Mouse (Mus musculus) testis, adult 2 months (tissue): ENCODE results near the gene Tax1bp3. TPM values are rescaled to one million over a fixed set of nuclear protein-coding genes. Genes with fewer than 3 reads are reported as not detected.

Experiments
- H3K27ac ChIP-seq: fragments of 200-500 bp; 2 replicates; pipeline ENCODE4 v1.5.1; 2012; ENCODE audit warnings: low read depth, low read length; ENCODE audit not compliant: control insufficient read depth, insufficient read depth
- H3K27me3 ChIP-seq: fragments of 200-500 bp; 2 replicates; pipeline ENCODE4 v1.6.1; 2012; ENCODE audit warnings: mild to moderate bottlenecking, low read length, moderate library complexity; ENCODE audit not compliant: control insufficient read depth, insufficient read depth
- H3K36me3 ChIP-seq: fragments of 200-500 bp; 2 replicates; pipeline ENCODE4 v1.6.1; 2012; ENCODE audit warnings: mild to moderate bottlenecking, low read length; ENCODE audit not compliant: control insufficient read depth, insufficient read depth
- H3K4me1 ChIP-seq: fragments of 200-500 bp; 2 replicates; pipeline ENCODE4 v1.6.1; 2012; ENCODE audit warnings: low read length; ENCODE audit not compliant: control insufficient read depth, insufficient read depth
- H3K4me3 ChIP-seq: fragments of 200-500 bp; 2 replicates; pipeline ENCODE4 v1.5.1; 2012; ENCODE audit warnings: low read depth, mild to moderate bottlenecking, low read length, moderate library complexity, mixed read lengths; ENCODE audit not compliant: control insufficient read depth
- CTCF ChIP-seq: fragments of 200-500 bp; IDR thresholded peaks from 2 replicates; pipeline ENCODE4 v1.5.1; 2012; ENCODE audit warnings: low read depth, mild to moderate bottlenecking, inconsistent platforms, low read length, moderate library complexity; ENCODE audit not compliant: control insufficient read depth, insufficient read depth, insufficient replicate concordance
- POLR2A ChIP-seq: fragments of 200-500 bp; IDR thresholded peaks from 2 replicates; pipeline ENCODE4 v1.6.1; 2012; ENCODE audit warnings: low read depth, mild to moderate bottlenecking, inconsistent platforms, low read length, moderate library complexity; ENCODE audit not compliant: control insufficient read depth
- polyA plus RNA-seq: library from polyadenylated mRNA; depleted of rRNA; stranded (reverse); fragments of >200 nt; gene quantifications from 2 replicates; pipeline ENCODE4 v1.2.3, GENCODE M21; 2012

Tax1bp3 gene
- polyA plus RNA-seq, 1 experiment: 8.7 TPM

DNA sequence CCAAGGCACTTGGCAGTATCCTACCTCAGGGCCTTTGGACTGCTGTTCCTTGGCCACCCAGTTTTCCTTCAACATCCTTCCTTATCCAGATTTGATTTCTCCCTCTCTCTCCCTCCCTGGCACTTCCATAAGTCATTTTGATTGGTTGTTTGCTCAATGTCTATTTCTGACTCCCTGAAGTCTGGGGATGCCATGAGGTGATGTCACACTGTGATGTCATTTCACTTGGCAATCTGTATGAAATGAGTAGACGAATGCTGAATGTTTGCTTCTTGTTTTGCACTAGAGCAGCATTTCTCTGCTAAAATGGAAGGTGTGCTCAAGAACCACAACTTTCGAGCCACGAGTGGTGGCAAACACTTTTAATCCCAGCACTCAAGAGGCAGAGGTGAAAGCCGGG, 15.3 kb upstream of the Tax1bp3 start:
- H3K4me3 ChIP-seq: no peak overlapping the region
- no peaks in the 10 kb centered on the region for H3K27me3 ChIP-seq
- H3K36me3 ChIP-seq: no peaks in the 10 kb centered on the region
- H3K27ac ChIP-seq: no peak overlapping the region
- peaks cover 9% of the 10 kb centered on the region for H3K4me1 ChIP-seq
- TF ChIP-seq POLR2A: no peak
- no peak for TF ChIP-seq CTCF

DNA sequence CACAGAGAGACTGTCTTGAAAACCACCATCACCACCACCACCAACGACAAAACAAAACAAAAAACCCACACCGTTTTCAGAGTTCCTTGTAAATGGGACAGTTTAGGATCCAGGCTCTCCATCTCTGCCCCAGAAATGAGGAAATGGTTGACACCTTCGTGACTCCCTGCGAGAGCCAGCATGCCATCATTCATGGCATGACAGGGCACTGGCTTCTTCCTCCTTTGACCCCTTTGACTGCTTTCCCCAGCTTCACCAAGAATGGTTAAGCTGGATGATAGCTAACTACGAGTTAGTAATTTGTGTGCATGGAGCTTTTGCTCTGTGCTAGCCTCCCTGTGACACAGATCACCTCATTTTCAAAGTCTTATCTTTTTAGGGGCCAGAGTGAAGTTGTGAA, 14.6 kb upstream of the Tax1bp3 start:
- TF ChIP-seq POLR2A: no peak
- no peak for TF ChIP-seq CTCF
- Histone ChIP-seq H3K27me3 (no peaks in the 10 kb centered on the region), H3K27ac (no peak overlapping the region), H3K36me3 (no peaks in the 10 kb centered on the region), H3K4me3 (no peak overlapping the region), H3K4me1 (peaks cover 9% of the 10 kb centered on the region)

DNA sequence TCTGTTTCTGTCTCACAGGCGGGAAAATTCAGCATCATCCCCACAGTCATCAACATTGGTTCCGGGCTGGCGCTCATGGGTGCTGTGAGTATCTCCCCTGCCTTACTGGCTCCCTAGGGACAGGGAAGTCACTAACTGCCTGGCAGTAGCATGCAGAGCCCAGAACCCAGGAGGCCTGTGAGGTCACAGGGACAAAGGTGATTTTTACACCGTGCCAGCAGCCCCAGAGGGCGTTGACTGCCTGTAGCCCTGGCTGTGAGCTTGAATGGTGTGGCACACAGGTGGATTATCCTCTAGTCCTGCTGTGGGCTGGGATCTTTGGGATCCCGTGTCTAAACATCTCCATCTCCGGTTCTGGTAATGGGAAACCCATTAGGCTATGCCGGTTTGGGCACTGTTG, 8.8 kb upstream of the Tax1bp3 start:
- TF ChIP-seq POLR2A (no peak), CTCF (no peak)
- no peak overlapping the region for H3K27ac ChIP-seq
- H3K4me3 ChIP-seq: no peak overlapping the region
- no peaks in the 10 kb centered on the region for H3K4me1 ChIP-seq
- H3K27me3 ChIP-seq: no peaks in the 10 kb centered on the region
- H3K36me3 ChIP-seq: no peaks in the 10 kb centered on the region

DNA sequence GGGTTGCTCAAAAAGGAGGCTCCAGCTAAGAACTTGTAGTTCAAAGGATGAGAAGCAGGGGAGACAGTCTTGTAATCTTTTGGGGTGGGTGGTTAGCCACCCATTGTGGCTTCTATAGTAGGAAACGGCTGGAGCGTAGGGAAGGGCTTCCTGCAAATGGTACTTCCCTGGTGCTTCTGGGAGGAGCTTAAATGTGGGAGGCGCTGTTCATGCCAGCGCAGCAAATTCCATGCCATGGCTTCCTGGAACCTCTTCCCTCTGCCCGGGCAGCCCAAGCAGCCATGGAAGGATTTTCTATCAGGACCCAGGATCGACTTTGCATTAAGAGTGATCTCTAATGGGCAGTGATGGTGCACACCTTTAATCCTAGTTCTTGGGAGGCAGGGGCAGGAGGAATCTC, 8.3 kb upstream of the Tax1bp3 start:
- Histone ChIP-seq H3K36me3 (no peaks in the 10 kb centered on the region), H3K27ac (no peak overlapping the region), H3K4me3 (no peak overlapping the region), H3K27me3 (no peaks in the 10 kb centered on the region), H3K4me1 (no peaks in the 10 kb centered on the region)
- TF ChIP-seq POLR2A (no peak), CTCF (no peak)

DNA sequence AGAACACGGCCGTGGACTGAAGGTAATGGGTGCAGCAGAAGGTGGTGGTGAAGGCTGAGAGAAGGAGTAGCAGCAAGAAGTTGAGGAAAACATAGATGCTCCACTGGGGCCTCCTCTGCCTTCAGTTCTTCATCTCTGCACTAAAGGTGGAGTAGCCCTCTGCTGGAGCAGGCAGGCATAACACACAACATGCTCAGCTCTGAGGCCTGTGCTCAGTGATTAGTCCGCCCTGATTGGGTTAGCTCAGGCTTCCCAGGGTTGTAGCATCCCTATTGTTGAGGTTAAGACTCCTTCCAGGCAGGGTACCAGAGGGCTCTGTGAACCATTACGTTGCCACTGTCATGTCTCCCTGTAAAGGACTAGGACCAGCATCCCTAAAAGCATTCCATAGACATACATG, 7.7 kb upstream of the Tax1bp3 start:
- no peaks in the 10 kb centered on the region for H3K36me3 ChIP-seq
- no peaks in the 10 kb centered on the region for H3K4me1 ChIP-seq
- H3K4me3 ChIP-seq: no peak overlapping the region
- TF ChIP-seq POLR2A (no peak), CTCF (peak; percentile 45; the same call in 1 of the 2 replicates)
- H3K27ac ChIP-seq: no peak overlapping the region
- H3K27me3 ChIP-seq: no peaks in the 10 kb centered on the region

DNA sequence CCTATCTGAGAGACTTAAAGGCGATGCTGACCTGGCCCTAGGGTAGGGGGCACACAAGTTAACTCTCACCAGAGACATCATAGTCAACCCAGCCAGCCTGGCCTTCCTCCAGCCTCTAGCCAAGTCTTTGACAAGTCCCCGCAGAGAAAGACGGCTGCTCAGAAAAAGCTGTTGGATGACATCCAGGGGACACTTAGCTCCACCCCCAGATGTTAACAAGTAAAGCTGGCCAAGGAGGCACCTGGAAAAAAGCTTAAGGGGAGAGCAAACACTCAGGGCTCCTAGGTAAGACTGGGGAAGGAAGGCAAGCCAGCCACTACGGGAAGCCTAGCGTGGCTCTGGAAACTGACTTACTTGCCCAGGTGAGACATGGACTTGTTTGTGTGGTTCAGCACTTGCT, 4.7 kb upstream of the Tax1bp3 start:
- no peaks in the 10 kb centered on the region for H3K27me3 ChIP-seq
- no peaks in the 10 kb centered on the region; the same call in 1 of the 2 replicates for H3K4me1 ChIP-seq
- H3K4me3 ChIP-seq: no peak overlapping the region
- TF ChIP-seq POLR2A (no peak), CTCF (no peak)
- H3K36me3 ChIP-seq: no peaks in the 10 kb centered on the region
- H3K27ac ChIP-seq: no peak overlapping the region

DNA sequence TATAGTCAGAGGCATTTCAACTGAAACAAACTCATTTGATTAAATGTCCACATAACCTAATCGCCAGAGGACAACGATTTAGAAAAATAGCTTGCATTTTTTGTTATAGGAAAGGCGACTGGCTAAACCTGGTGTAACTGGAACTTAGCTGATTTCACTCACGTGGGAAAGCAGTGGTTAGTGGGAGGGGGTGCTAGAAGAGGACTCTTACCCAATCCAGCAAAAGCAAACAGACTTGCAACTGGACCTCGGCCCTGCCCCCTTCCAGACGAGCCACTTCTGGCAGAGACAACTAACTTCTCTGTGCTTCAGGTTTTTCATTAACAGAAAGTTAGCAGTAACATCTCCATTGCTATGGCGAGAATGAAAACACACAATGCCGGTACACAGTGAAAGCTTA, 1.3 kb upstream of the Tax1bp3 start:
- Histone ChIP-seq H3K27me3 (no peaks in the 10 kb centered on the region), H3K27ac (no peak overlapping the region), H3K4me1 (peaks cover 6% of the 10 kb centered on the region), H3K4me3 (no peak overlapping the region), H3K36me3 (no peaks in the 10 kb centered on the region)
- TF ChIP-seq POLR2A (no peak), CTCF (no peak)

DNA sequence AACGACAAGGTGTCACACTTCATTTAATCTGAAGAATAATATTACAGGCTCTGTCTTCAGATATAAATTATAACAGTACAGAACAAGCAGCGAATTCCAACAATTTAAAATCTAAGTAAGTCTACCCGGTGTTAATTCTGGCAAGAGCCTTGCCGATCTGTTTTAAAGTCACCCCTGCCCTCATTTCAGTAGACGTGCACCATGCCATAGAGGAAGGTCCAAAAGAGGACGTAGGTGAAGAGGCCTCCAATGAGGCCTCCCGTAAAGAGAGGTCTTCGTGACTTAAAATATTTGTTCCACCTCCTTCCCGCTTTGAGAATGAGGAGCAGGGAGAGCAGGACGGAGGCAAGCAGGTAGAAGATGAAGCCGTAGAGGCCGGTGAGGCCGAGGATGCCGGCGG, 697 bp upstream of the Tax1bp3 start:
- Histone ChIP-seq H3K4me1 (peaks cover 6% of the 10 kb centered on the region), H3K4me3 (peak overlapping the region; percentile 95), H3K36me3 (no peaks in the 10 kb centered on the region), H3K27me3 (no peaks in the 10 kb centered on the region), H3K27ac (no peak overlapping the region; the same call in 1 of the 2 replicates)
- TF ChIP-seq POLR2A (no peak), CTCF (no peak)
